Mouse (Mus musculus) kidney, adult 2 months (tissue): ENCODE results near the gene Dnajc8.

ENCODE experiments used
- CTCF ChIP-seq: fragments of 200-500 bp; conservative IDR thresholded peaks from 2 replicates; pipeline ENCODE4 v1.5.1; 2011; ENCODE audit warnings: low read depth, mild to moderate bottlenecking, control low read depth, low read length, moderate library complexity, mixed read lengths; ENCODE audit not compliant: insufficient read depth, insufficient read length
- POLR2A ChIP-seq: fragments of 200-500 bp; IDR thresholded peaks from one replicate; pipeline ENCODE4 v1.6.1; 2011; ENCODE audit warnings: low read depth, low read length, control low read depth

- no peak for TF ChIP-seq CTCF
- TF ChIP-seq POLR2A = no peak
Measured at GRCm38 (mm10) chr4:132563965-132564364, 28.6 kb downstream of the Dnajc8 start, which contains the start of gene Ptafr.
